Mouse (Mus musculus): ENCODE measurements around the gene Sugp2. TPM values are rescaled to one million over a fixed set of nuclear protein-coding genes. Genes with fewer than 3 reads are reported as not detected.
"Not testable (repeated sequence)": the region's sequence is repeated elsewhere in the genome, so short reads cannot be mapped to it uniquely, and the experiment has no call there.

Sugp2 gene
- polyA plus RNA-seq, 1 experiment from 2014 or later: 10.9 TPM

DNA sequence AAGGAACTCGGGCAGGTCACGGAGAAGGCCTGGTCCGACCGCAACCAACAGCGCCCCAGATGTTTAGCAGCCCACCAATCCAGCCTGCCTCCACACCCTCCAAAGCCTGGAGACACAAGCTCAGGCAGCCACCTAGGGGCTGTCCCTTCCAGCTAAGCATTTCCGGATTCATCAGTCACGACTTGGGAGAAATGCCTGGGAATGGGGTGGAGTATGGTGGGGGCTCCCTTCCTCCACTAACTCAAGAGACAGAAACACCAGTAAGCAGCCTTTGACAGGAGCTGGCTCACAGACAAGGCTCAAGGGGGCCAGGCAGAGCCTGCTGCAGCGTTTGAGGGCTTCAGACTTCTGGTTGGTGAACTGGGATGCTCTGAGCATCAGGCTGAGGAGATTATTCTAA, 23.5 kb upstream of the Sugp2 start:
- H3K4me1 ChIP-seq (replicated peaks): peaks cover 59% of the 10 kb centered on the region
- no peaks in the 10 kb centered on the region for H3K9me3 ChIP-seq (replicated peaks)
- peak overlapping the region; percentile 24; the same call in 1 of the 2 replicates for H3K27ac ChIP-seq (replicated peaks)
- H3K9ac ChIP-seq: peak overlapping the region; percentile 5; the same call in 1 of the 2 replicates
- ATAC-seq (ENCODE audit: insufficient read depth): no peak
- 60% methylated on average over 8 of the region's 8 CpGs for WGBS (ENCODE audit: insufficient replicate concordance)
- H3K4me3 ChIP-seq (replicated peaks): peak overlapping the region; percentile 77
- peak overlapping the region; percentile 99 for H3K4me2 ChIP-seq
- H3K36me3 ChIP-seq (replicated peaks): no peaks in the 10 kb centered on the region
- H3K27me3 ChIP-seq: no peaks in the 10 kb centered on the region

DNA sequence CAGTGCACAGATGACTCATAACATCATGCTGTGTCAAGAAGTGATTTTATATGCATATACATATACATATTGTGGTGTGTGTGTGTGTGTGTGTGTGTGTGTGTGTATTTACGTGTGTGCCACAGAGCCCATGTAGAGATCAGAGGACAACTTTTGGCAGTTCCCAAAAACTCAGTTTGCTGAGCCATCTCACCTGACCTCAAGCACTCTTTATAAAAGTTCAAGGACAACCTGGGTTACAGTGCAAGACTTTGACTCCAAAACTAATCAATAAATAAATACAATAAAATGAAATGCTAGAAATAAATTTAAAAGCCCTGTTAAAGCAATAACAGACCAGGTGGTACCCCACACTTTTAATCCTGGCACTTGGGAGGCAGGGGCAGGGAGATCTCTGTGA, 22.8 kb upstream of the Sugp2 start:
- Histone ChIP-seq H3K9ac (peak overlapping the region; percentile 85), H3K4me2 (peak overlapping the region; percentile 99), H3K9me3 (replicated peaks) (no peaks in the 10 kb centered on the region), H3K36me3 (replicated peaks) (no peaks in the 10 kb centered on the region), H3K27me3 (no peaks in the 10 kb centered on the region), H3K4me1 (replicated peaks) (peaks cover 59% of the 10 kb centered on the region), H3K27ac (replicated peaks) (peak overlapping the region; percentile 91), H3K4me3 (replicated peaks) (peak overlapping the region; percentile 77)
- no peak for ATAC-seq (ENCODE audit: insufficient read depth)
- WGBS (ENCODE audit: insufficient replicate concordance): 39% methylated on average over 1 of the region's 1 CpGs

DNA sequence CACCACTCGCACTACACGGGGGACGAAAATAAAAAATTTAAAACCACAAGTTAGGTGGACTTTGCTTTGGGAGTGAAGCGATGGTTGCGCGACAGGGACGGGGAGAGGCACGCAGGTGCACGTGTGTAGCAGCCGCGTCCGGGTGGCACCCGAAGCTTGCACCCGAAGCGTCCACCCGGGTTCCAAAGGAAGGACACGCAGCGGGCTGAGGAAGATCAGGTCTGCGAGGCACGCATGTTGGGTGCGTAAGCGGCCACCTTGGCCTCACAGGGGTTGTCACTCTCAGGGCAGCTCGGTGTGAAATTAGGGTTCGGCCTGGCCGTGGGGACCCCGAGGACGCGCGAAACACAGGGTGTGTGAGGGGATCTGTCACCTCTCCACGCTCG, 22.3 kb upstream of the Sugp2 start:
- Histone ChIP-seq H3K27ac (replicated peaks) (peak overlapping the region; percentile 91), H3K4me1 (replicated peaks) (peaks cover 59% of the 10 kb centered on the region), H3K4me2 (peak overlapping the region; percentile 99), H3K36me3 (replicated peaks) (no peaks in the 10 kb centered on the region), H3K4me3 (replicated peaks) (peak overlapping the region; percentile 77), H3K27me3 (no peaks in the 10 kb centered on the region), H3K9ac (peak overlapping the region; percentile 85), H3K9me3 (replicated peaks) (no peaks in the 10 kb centered on the region)
- WGBS (ENCODE audit: insufficient replicate concordance): under 1% methylated on average over 31 of the region's 31 CpGs
- ATAC-seq (ENCODE audit: insufficient read depth): no peak

DNA sequence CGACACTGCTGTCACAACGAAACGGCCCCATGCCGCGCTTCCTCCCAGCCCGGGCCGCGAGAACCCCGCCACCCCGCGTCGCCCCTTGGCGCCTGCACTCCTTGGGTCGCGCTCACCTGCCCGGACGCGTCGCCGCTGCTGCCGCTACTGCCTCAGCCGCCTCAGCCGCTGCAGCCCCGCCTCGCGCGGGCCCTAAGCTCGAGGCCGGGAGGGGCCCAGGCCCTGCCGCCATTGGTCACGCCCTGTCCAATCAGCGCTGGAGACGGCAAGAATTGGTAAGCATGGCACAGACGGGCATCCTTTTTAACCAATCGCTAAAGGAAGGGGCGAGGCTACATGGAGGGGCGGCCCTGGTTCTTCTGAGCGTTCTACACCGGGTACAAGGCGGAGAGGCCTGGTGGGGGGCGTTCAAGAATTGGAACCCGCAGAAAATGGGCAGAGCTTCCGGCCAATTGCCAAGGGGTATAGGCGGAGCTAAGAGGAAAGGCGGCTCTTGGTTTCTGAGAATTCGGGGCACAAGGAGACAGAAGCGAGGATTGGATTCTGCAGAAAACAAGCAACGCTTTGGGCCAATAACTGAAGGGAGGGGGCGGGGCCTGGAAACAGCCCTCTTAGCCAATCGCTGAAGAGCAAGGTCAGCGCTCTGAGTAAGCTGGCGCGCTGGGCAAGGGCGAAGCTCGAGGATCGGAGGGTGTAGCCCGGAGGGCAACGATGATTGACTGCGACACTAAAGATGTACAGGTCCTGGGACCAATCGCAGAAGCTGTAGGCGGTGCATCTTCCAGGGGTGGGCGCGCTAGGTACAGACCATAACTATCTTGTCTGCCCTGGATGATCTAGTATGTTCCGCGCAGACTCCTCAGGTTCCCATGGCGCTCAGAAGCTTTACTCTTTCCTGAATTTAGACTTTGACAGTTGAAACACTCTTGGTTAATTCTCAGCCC, 21.6 kb upstream of the Sugp2 start, which contains the start of gene Slc25a42:
Gene Slc25a42, minus strand, starts transcription at position 194 of the 944 bp plus-strand sequence.
- Histone ChIP-seq H3K9ac (peak within 1 kb of the TSS; percentile 85), H3K27me3 (no peaks in the 10 kb centered on the region), H3K27ac (replicated peaks) (peak within 1 kb of the TSS; percentile 91), H3K4me1 (replicated peaks) (peaks cover 54% of the 10 kb centered on the region), H3K4me2 (peak within 1 kb of the TSS; percentile 99), H3K4me3 (replicated peaks) (peak within 1 kb of the TSS; percentile 77), H3K36me3 (replicated peaks) (no peaks in the 10 kb centered on the region), H3K9me3 (replicated peaks) (no peaks in the 10 kb centered on the region)
- peak; percentile 95 for ATAC-seq (ENCODE audit: insufficient read depth)
- under 1% methylated on average over 66 of the region's 66 CpGs for WGBS (ENCODE audit: insufficient replicate concordance)

DNA sequence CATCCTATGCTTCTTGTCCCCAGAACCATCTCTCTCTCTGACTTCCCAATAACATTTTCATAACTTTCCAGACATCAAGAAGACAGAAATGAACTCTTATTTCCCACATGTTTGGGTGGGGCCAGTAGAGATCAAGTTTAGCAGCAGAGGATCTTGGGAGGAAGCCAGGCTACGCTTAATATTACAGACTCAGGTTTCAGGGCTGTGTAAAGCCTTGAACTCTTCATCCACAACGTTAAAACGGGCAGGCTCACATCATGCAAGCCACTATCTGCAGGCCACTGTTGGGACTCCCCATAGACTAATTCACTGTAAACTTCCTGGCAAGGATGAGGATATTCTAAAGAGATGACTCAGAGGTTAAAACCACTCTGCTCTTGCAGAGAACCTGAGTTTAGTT, 19.6 kb upstream of the Sugp2 start:
- no peak overlapping the region for H3K4me2 ChIP-seq
- WGBS (ENCODE audit: insufficient replicate concordance): 58% methylated on average over 3 of the region's 3 CpGs
- H3K27ac ChIP-seq (replicated peaks): no peak overlapping the region
- no peak overlapping the region for H3K9ac ChIP-seq
- no peaks in the 10 kb centered on the region for H3K36me3 ChIP-seq (replicated peaks)
- H3K4me1 ChIP-seq (replicated peaks): peaks cover 47% of the 10 kb centered on the region
- no peaks in the 10 kb centered on the region for H3K9me3 ChIP-seq (replicated peaks)
- ATAC-seq (ENCODE audit: insufficient read depth): no peak
- no peak overlapping the region for H3K4me3 ChIP-seq (replicated peaks)
- H3K27me3 ChIP-seq: peaks cover 8% of the 10 kb centered on the region; the same call in 1 of the 2 replicates

DNA sequence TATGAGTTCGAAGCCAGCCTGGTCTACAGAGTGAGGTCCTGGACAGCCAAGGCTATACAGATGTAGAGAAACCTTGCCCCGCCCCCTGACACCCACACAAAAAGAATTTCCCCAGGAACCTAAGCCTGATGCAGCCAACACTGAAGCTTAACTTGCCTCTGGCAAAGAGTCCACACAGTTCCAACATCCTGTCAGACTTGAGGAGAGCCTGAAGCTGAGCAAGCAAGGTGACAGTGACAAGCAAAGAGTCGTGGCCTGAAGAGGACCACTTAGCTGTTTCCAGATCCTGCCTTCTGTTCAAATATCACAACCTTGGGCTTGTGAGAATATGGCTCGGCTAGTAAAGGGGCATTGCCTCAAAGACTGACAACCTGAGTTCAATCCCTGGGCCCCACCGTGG, 18.9 kb upstream of the Sugp2 start:
- Histone ChIP-seq H3K9me3 (replicated peaks) (no peaks in the 10 kb centered on the region), H3K27ac (replicated peaks) (no peak overlapping the region), H3K4me2 (no peak overlapping the region), H3K27me3 (peaks cover 8% of the 10 kb centered on the region; the same call in 1 of the 2 replicates), H3K4me1 (replicated peaks) (peaks cover 43% of the 10 kb centered on the region), H3K36me3 (replicated peaks) (no peaks in the 10 kb centered on the region), H3K9ac (no peak overlapping the region), H3K4me3 (replicated peaks) (no peak overlapping the region)
- no peak for ATAC-seq (ENCODE audit: insufficient read depth)
- WGBS (ENCODE audit: insufficient replicate concordance): 66% methylated on average over 5 of the region's 5 CpGs

DNA sequence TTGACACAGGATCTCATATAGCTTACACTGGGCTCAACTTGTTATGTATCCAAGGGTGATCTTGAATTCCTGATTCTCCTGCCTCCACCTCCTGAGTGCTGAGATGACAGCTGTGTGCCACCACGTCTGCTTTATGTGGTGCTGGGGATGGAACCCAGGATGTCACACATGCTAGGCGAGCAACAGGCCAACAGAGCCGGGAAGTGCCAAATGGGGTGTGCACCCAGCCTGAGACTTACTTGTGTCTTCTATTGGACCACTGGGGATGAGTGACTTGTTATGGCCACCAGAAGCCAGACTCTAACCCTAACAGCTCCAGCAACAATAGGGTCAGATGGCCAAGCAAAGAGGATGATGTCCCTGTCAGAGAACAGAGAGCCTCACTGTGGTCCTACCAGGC, 17.9 kb upstream of the Sugp2 start:
- H3K4me2 ChIP-seq; H3K9ac ChIP-seq; H3K4me3 ChIP-seq (replicated peaks); H3K27ac ChIP-seq (replicated peaks); H3K9me3 ChIP-seq (replicated peaks); H3K36me3 ChIP-seq (replicated peaks); ATAC-seq (ENCODE audit: insufficient read depth); H3K27me3 ChIP-seq: not testable (repeated sequence)
- peaks cover 42% of the 10 kb centered on the region for H3K4me1 ChIP-seq (replicated peaks)
- WGBS (ENCODE audit: insufficient replicate concordance): 63% methylated on average over 3 of the region's 3 CpGs

DNA sequence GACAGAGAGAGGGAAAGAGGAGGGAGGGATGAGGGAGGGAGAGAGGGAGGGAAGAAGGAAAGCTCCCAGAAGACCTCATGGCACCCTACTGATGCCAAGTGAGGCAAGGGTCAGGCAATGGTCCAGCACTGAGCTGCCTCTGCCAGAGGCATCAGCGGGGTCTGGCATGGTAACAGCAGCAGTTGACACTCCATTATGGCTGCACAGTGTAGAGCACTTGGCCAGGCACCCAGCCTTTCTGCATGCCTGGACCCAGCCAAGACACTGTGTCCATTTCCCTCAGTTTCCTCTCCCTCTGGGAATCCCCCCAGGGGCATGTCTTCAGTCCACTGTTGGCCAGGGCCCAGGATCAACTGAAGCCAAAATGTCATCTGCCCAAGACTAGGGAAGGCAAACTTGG, 17.5 kb upstream of the Sugp2 start:
- peaks cover 8% of the 10 kb centered on the region; the same call in 1 of the 2 replicates for H3K27me3 ChIP-seq
- no peak overlapping the region for H3K4me2 ChIP-seq
- WGBS (ENCODE audit: insufficient replicate concordance): 67% methylated on average over 1 of the region's 1 CpGs

DNA sequence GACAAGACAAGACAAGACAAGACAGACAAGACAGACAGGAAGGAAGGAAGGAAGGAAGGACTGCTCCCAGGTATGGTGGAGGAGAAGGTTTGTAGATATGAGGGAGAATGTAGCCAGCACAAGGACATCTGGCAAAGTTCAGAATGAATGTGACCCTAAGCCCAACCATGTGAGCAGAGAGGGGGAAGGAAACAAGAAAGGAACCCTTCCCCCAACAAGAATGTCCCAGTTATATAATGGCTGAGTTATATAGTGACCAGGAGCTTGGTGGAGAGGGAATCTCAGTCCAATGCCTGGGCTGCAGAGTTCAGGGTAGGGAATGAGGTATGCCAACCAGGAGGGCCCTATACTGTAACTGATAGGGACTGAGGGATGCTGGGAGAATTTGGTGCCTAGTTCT, 16.6 kb upstream of the Sugp2 start:
- peaks cover 8% of the 10 kb centered on the region; the same call in 1 of the 2 replicates for H3K27me3 ChIP-seq
- H3K9ac ChIP-seq: no peak overlapping the region
- H3K9me3 ChIP-seq (replicated peaks): no peaks in the 10 kb centered on the region
- no peak overlapping the region for H3K4me2 ChIP-seq
- no peak overlapping the region for H3K27ac ChIP-seq (replicated peaks)
- H3K36me3 ChIP-seq (replicated peaks): no peaks in the 10 kb centered on the region
- H3K4me3 ChIP-seq (replicated peaks): no peak overlapping the region
- peaks cover 37% of the 10 kb centered on the region for H3K4me1 ChIP-seq (replicated peaks)
- ATAC-seq (ENCODE audit: insufficient read depth): no peak

More for the DNA sequence above, 17.5 kb upstream of the Sugp2 start:
- Histone ChIP-seq H3K9me3 (replicated peaks) (no peaks in the 10 kb centered on the region), H3K9ac (no peak overlapping the region), H3K4me1 (replicated peaks) (peaks cover 42% of the 10 kb centered on the region), H3K36me3 (replicated peaks) (no peaks in the 10 kb centered on the region), H3K4me3 (replicated peaks) (no peak overlapping the region), H3K27ac (replicated peaks) (no peak overlapping the region)
- ATAC-seq (ENCODE audit: insufficient read depth): no peak

DNA sequence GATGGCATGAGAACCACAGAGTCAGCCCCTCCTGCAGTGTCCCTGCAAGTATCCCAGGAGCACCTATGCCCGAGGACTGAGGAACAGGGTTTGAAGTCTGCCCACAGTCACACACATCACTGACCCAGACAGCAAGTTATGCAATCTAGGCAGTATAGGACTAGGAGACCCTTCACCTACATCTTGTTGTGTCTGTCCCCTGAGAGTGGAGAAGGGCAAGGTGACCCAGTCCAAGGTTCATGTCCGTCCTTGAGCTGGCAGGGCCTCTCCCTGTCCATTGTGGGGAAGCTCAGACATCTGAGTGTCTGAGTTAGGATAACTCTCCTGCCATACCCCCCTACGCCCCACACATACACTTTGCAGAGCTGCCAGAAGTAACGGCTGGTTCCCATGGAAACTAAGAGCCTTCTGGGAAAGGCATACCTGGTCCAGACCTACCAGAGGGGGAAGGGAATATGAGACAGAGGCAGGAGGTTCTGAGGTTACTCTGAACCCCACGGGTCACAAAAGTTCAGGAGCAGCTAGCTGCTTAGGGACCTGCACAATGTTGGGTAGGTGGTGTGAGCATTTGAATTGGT, 14.8 kb upstream of the Sugp2 start:
- no peak overlapping the region for H3K4me2 ChIP-seq
- no peak overlapping the region for H3K9ac ChIP-seq
- ATAC-seq (ENCODE audit: insufficient read depth): 0 out of 2 replicates have a peak, but pooled peaks have one; percentile 26
- 0 out of 2 replicates have a peak, but pooled peaks cover 5% of the 10 kb centered on the region for H3K36me3 ChIP-seq (replicated peaks)
- peaks cover 8% of the 10 kb centered on the region; the same call in 1 of the 2 replicates for H3K27me3 ChIP-seq
- 47% methylated on average over 5 of the region's 5 CpGs for WGBS (ENCODE audit: insufficient replicate concordance)
- no peak overlapping the region for H3K4me3 ChIP-seq (replicated peaks)
- 0 out of 2 replicates have a peak overlapping the region, but pooled peaks have one; percentile 38 for H3K27ac ChIP-seq (replicated peaks)
- peaks cover 27% of the 10 kb centered on the region for H3K4me1 ChIP-seq (replicated peaks)
- no peaks in the 10 kb centered on the region for H3K9me3 ChIP-seq (replicated peaks)

DNA sequence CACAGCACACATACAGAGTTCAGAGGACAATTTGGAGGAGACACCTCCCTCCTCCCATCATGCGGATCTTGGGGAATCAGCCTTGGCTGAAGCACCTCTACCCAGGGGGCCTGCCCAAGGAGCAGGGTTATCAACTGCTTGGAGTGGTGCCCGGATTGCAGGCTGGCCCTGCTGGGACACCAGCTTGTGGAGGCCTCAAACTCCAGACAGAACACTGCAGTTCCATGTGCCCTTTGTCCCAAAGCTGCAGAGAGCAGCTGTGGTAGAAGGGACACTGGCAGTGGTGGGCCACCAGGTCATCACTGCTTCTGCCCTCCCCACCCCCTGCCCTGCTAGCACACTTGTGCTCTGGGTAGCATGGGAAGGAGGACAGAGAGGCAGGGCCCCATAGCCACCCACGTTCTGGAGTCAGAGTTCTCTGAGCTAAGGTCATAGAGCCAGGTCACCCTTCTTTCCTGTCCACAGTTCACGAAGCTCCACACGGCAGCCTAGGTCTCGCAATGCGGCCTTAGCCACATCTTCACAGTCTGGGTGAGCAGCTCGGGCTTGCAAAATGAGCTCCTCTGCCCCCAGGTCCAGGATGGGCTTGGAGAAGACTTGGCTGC, 13.7 kb upstream of the Sugp2 start:
- Histone ChIP-seq H3K4me2 (no peak overlapping the region), H3K27me3 (peaks cover 8% of the 10 kb centered on the region; the same call in 1 of the 2 replicates), H3K9ac (no peak overlapping the region), H3K36me3 (replicated peaks) (peaks cover 15% of the 10 kb centered on the region), H3K4me1 (replicated peaks) (peaks cover 27% of the 10 kb centered on the region), H3K9me3 (replicated peaks) (no peaks in the 10 kb centered on the region), H3K27ac (replicated peaks) (0 out of 2 replicates have a peak overlapping the region, but pooled peaks have one; percentile 38), H3K4me3 (replicated peaks) (no peak overlapping the region)
- ATAC-seq (ENCODE audit: insufficient read depth): peak; percentile 15; the same call in 1 of the 2 replicates
- WGBS (ENCODE audit: insufficient replicate concordance): 67% methylated on average over 8 of the region's 8 CpGs

Data from liver, embryonic 15.5 days (tissue).